Mouse (Mus musculus) neural tube, embryonic 12.5 days (tissue): ENCODE measurements around the gene Acot7. TPM values are rescaled to one million over a fixed set of nuclear protein-coding genes. Genes with fewer than 3 reads are reported as not detected.

Experiments
- ATAC-seq: fragments of 200-750 bp; cut with Nextera tagmentation; 2 replicates; pipeline ENCODE4 v1.8.0; 2017; ENCODE audit warnings: low read depth, mild to moderate bottlenecking, moderate TSS enrichment, moderate library complexity; ENCODE audit not compliant: low FRiP score
- H3K27ac ChIP-seq: fragments of 300-500 bp; sonication (generic); 2 replicates; pipeline ENCODE4 v1.5.1; 2016
- H3K27me3 ChIP-seq: fragments of 300-500 bp; sonication (generic); replicated peaks from 2 replicates; pipeline ENCODE4 v1.6.1; 2016; ENCODE audit warnings: mild to moderate bottlenecking
- H3K36me3 ChIP-seq: fragments of 300-500 bp; sonication (generic); 2 replicates; pipeline ENCODE4 v1.6.1; 2016; ENCODE audit warnings: mild to moderate bottlenecking
- H3K4me1 ChIP-seq: fragments of 300-500 bp; sonication (generic); 2 replicates; pipeline ENCODE4 v1.6.1; 2016
- H3K4me2 ChIP-seq: fragments of 300-500 bp; sonication (generic); replicated peaks from 2 replicates; pipeline ENCODE4 v1.6.1; 2016; ENCODE audit warnings: mild to moderate bottlenecking
- H3K4me3 ChIP-seq: fragments of 300-500 bp; sonication (generic); 2 replicates; pipeline ENCODE4 v1.5.1; 2016
- H3K9ac ChIP-seq: fragments of 300-500 bp; sonication (generic); 2 replicates; pipeline ENCODE4 v1.6.1; 2016; ENCODE audit warnings: mild to moderate bottlenecking
- H3K9me3 ChIP-seq: fragments of 300-500 bp; sonication (generic); 2 replicates; pipeline ENCODE4 v1.6.1; 2016; ENCODE audit warnings: mild to moderate bottlenecking
- WGBS: fragments of 180-500 bp; shearing (Covaris S2); methylation state at CpG from one replicate; pipeline ENCODE4 v1.1.7; 2016; 5-methylcytosine and 5-hydroxymethylcytosine counted together
- polyA plus RNA-seq: library from polyadenylated mRNA; unstranded; fragments of >200 nt; fragmentation: Nextera tagmentation; extraction: Ambion mirVana; gene quantifications from 2 replicates; pipeline ENCODE4 v1.2.1, GENCODE M21; 2016

The Acot7 gene
- polyA plus RNA-seq, 1 experiment from 2014 or later: 213 TPM

DNA sequence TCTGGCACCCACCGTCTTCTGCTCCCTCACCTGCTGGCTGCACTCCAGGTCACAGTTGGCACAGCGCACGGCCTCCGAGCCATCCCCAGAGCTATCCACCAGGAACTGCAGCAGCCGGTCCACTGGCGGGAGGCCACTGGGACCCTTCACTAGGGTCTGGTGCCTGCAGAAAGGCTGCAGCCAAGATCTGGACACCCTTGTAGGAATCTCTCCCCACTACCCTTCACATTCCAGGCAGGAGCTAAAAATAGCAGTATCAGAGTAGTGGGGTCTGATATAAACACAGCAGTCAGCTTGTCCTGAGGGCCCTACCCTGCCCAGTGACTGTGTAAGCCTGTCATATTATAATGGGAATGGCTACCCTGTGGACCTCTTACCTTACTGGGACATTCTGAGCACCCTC lies 139.7 kb downstream of the Acot7 start:
- H3K9ac ChIP-seq: no peak overlapping the region

GRCm38 (mm10) chr4:152318517-152319234 lies 140.7 kb downstream of the Acot7 start, which contains the start of gene Rnf207:
Gene Rnf207, minus strand, starts transcription at chr4:152318993.
- WGBS: 4% methylated on average over 26 of the region's 26 CpGs
- H3K27ac ChIP-seq: no peak within 1 kb of the TSS

More for the DNA sequence above, 139.7 kb downstream of the Acot7 start:
- Histone ChIP-seq H3K9me3 (no peaks in the 10 kb centered on the region), H3K4me1 (peaks cover 28% of the 10 kb centered on the region), H3K4me2 (no peak overlapping the region), H3K36me3 (no peaks in the 10 kb centered on the region), H3K4me3 (no peak overlapping the region), H3K27ac (no peak overlapping the region), H3K27me3 (peaks cover 65% of the 10 kb centered on the region)
- no peak for ATAC-seq
- WGBS: 81% methylated on average over 6 of the region's 6 CpGs

More at GRCm38 (mm10) chr4:152318517-152319234, 140.7 kb downstream of the Acot7 start, which contains the start of gene Rnf207:
- ATAC-seq: no peak
- no peaks in the 10 kb centered on the region for H3K9me3 ChIP-seq
- no peaks in the 10 kb centered on the region for H3K36me3 ChIP-seq
- H3K4me3 ChIP-seq: no peak within 1 kb of the TSS; the same call in 1 of the 2 replicates
- peak within 1 kb of the TSS; percentile 46 for H3K4me2 ChIP-seq
- peaks cover 18% of the 10 kb centered on the region for H3K4me1 ChIP-seq
- peaks cover 54% of the 10 kb centered on the region for H3K27me3 ChIP-seq
- H3K9ac ChIP-seq: no peak within 1 kb of the TSS

Other genes with a start within 250 kb of the Acot7 start
- 84.0 and 91.4 TPM in 2 replicates for gene Dnajc11, start 244.4 kb upstream of the Acot7 start, polyA plus RNA-seq
- 32.2 and 36.2 TPM in 2 replicates for gene Thap3, start 189.1 kb upstream of the Acot7 start, polyA plus RNA-seq
- 30.5 and 31.3 TPM in 2 replicates for gene Phf13, start 181.9 kb upstream of the Acot7 start, polyA plus RNA-seq
- 7.2 and 7.6 TPM in 2 replicates for gene Klhl21, start 169.3 kb upstream of the Acot7 start, polyA plus RNA-seq
- 17.8 and 20.4 TPM in 2 replicates for gene Zbtb48, start 150.5 kb upstream of the Acot7 start, polyA plus RNA-seq
- gene Tas1r1, start 139.6 kb upstream of the Acot7 start, polyA plus RNA-seq: 1.2 and 1.4 TPM in 2 replicates
- 33.5 and 34.8 TPM in 2 replicates for gene Nol9, start 138.8 kb upstream of the Acot7 start, polyA plus RNA-seq
- gene Plekhg5, start 105.6 kb upstream of the Acot7 start, polyA plus RNA-seq: 10.4 and 10.6 TPM in 2 replicates
- 0.80 and 1.2 TPM in 2 replicates for gene Tnfrsf25, start 62.2 kb upstream of the Acot7 start, polyA plus RNA-seq
- gene Espn, start 25.8 kb upstream of the Acot7 start, polyA plus RNA-seq: 0.32 and 0.55 TPM in 2 replicates
- 0.24 and 1.7 TPM in 2 replicates for gene Hes2, start 19.3 kb upstream of the Acot7 start, polyA plus RNA-seq
- 13.9 and 15.5 TPM in 2 replicates for gene Gpr153, start 96.1 kb downstream of the Acot7 start, polyA plus RNA-seq
- 0.58 and 1.1 TPM in 2 replicates for gene Hes3, start 113.5 kb downstream of the Acot7 start, polyA plus RNA-seq
- 23.0 and 24.7 TPM in 2 replicates for gene Icmt, start 119.1 kb downstream of the Acot7 start, polyA plus RNA-seq
- 5.8 and 7.3 TPM in 2 replicates for gene Rnf207, start 140.9 kb downstream of the Acot7 start, polyA plus RNA-seq
- gene Rpl22, start 147.6 kb downstream of the Acot7 start, polyA plus RNA-seq: 255 and 274 TPM in 2 replicates
- gene Chd5, start 160.5 kb downstream of the Acot7 start, polyA plus RNA-seq: 6.1 and 7.8 TPM in 2 replicates